ENCODE assay signal across 8 mouse cellular contexts in genomic region chr12:52637506-52638249, GRCm38 (mm10).
DNase-seq lines count a peak whose midpoint lies in the region; ATAC-seq lines count a peak whose summit lies in the region.

No protein-coding gene starts in this region.

- no peak for ATAC-seq in neural tube, embryonic 11.5 days (ENCODE audit: insufficient read depth, low FRiP score, low TSS enrichment)
- ATAC-seq in hindbrain, embryonic 11.5 days (ENCODE audit: low FRiP score), result no peak

- no peaks in the 10 kb centered on the region for H3K4me1 ChIP-seq in neural tube, embryonic 11.5 days (ENCODE audit: control insufficient read depth, insufficient read depth, low read length)
- H3K4me1 ChIP-seq in hindbrain, embryonic 11.5 days (replicated peaks; ENCODE audit: control insufficient read depth, insufficient read depth, low read length), result no peaks in the 10 kb centered on the region

- H3K9ac ChIP-seq in neural tube, embryonic 11.5 days (ENCODE audit: low read length), result no peak overlapping the region
- no peak overlapping the region for H3K9ac ChIP-seq in hindbrain, embryonic 11.5 days (ENCODE audit: low read depth, low read length)

- no peak overlapping the region for H3K4me2 ChIP-seq in neural tube, embryonic 11.5 days (ENCODE audit: low read depth)
- no peak overlapping the region for H3K4me2 ChIP-seq in hindbrain, embryonic 11.5 days (replicated peaks; ENCODE audit: low read depth, low read length)

- H3K4me3 ChIP-seq in neural tube, embryonic 11.5 days (ENCODE audit: low read depth, low read length), result no peak overlapping the region
- no peak overlapping the region for H3K4me3 ChIP-seq in hindbrain, embryonic 11.5 days (ENCODE audit: low read depth, low read length)

- 68% methylated on average over 14 of the region's 14 CpGs for WGBS in neural tube, embryonic 11.5 days
- WGBS in hindbrain, embryonic 11.5 days, result 65% methylated on average over 14 of the region's 14 CpGs

- H3K9me3 ChIP-seq in neural tube, embryonic 11.5 days (ENCODE audit: control insufficient read depth, low read length), result no peaks in the 10 kb centered on the region
- H3K9me3 ChIP-seq in hindbrain, embryonic 11.5 days (ENCODE audit: control insufficient read depth, low read length), result no peaks in the 10 kb centered on the region

- H3K27me3 ChIP-seq in neural tube, embryonic 11.5 days (ENCODE audit: control insufficient read depth, insufficient read depth, low read length), result no peaks in the 10 kb centered on the region
- H3K27me3 ChIP-seq in hindbrain, embryonic 11.5 days (ENCODE audit: control insufficient read depth, insufficient read depth, low read length), result no peaks in the 10 kb centered on the region

- no peak overlapping the region for H3K27ac ChIP-seq in neural tube, embryonic 11.5 days (ENCODE audit: low read depth, low read length)
- H3K27ac ChIP-seq in hindbrain, embryonic 11.5 days (ENCODE audit: low read depth, low read length), result no peak overlapping the region

- no peaks in the 10 kb centered on the region for H3K36me3 ChIP-seq in neural tube, embryonic 11.5 days (ENCODE audit: control insufficient read depth, insufficient read depth, low read length)
- H3K36me3 ChIP-seq in hindbrain, embryonic 11.5 days (ENCODE audit: control insufficient read depth, insufficient read depth, low read length), result no peaks in the 10 kb centered on the region

- peak; percentile 32 for DNase-seq in neural tube, embryonic 11.5 days (ENCODE audit: low spot score)
- DNase-seq in neural tube, embryonic 10.5 days (ENCODE audit: extremely low spot score, low spot score), result no peak
- peak; percentile 35 for DNase-seq in cerebellum, adult 8-10 months
- DNase-seq in forelimb bud, embryonic 11.5 days (ENCODE audit: low read depth, low spot score), result peak; percentile 33
- peak; percentile 41 for DNase-seq in hindbrain, embryonic 11.5 days (ENCODE audit: low spot score)
- DNase-seq in layer of hippocampus, adult 9-10 months (ENCODE audit: low spot score), result peak; percentile 27
- DNase-seq in lung, postnatal 14 days, result peak; percentile 65
- peak; percentile 21 for DNase-seq in skeletal muscle tissue, adult 2 months (ENCODE audit: low read depth, low spot score)
